Comparison of ENCODE assay signal across 28 mouse cellular contexts in the genomic region with DNA sequence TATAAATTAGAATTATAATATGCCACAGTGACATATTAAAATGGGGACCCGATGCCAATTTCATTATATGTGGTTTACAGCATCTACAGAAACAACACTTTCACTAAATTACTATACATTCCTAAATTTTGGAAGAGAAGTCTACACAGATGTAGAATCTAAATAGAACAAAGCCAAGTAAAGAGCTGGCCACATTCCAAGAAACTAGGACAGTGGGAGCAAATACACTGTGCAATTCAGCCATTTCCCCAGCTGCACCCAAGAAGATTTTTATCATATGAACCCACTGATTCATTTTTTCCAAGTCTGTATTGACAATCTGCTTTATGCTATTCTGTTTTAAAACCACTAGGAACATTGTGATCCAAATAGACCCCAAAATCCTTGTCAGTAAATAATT.
A peak's percentile ranks its signal among the peaks of the same experiment; 100 is the strongest.
DNase-seq lines count a peak whose midpoint lies in the region; ATAC-seq and TF ChIP-seq lines count a peak whose summit lies in the region.
"Had no signal": no experiment of that assay in that cellular context is flagged by ENCODE, and none has a peak within 500 bp of the region (broad histone marks: within the 10 kb centered on the region; RNA-seq: fewer than 3 reads in every experiment).

No protein-coding gene starts in this region.

- no peak overlapping the region for H3K9ac ChIP-seq in forebrain, embryonic 14.5 days (ENCODE audit: low read length)
- no peak overlapping the region for H3K9ac ChIP-seq in forebrain, embryonic 11.5 days (ENCODE audit: low read length)
- no peak overlapping the region for H3K9ac ChIP-seq in limb, embryonic 14.5 days (ENCODE audit: low read depth, low read length, severe bottlenecking)
- H3K9ac ChIP-seq: embryonic facial prominence, embryonic 12.5 days; hindbrain, embryonic 15.5 days; neural tube, embryonic 13.5 days had no signal

- TF ChIP-seq CTCF in brain, embryonic 14.5 days (IDR thresholded peaks at IDR 0.05; ENCODE audit: borderline replicate concordance, extremely low read depth, insufficient read depth, insufficient read length): no peak

- H3K36me3 ChIP-seq in forebrain, embryonic 14.5 days (ENCODE audit: control insufficient read depth, insufficient read depth, low read length): no peaks in the 10 kb centered on the region
- no peaks in the 10 kb centered on the region for H3K36me3 ChIP-seq in forebrain, embryonic 11.5 days (ENCODE audit: control insufficient read depth, insufficient read depth, low read length)
- H3K36me3 ChIP-seq in limb, embryonic 14.5 days (ENCODE audit: control insufficient read depth, insufficient read depth, low read length): no peaks in the 10 kb centered on the region
- H3K36me3 ChIP-seq in limb, embryonic 10.5 days: no peaks in the 10 kb centered on the region
- H3K36me3 ChIP-seq: embryonic facial prominence, embryonic 12.5 days; heart, embryonic 10.5 days; hindbrain, embryonic 15.5 days; midbrain, embryonic 10.5 days; neural tube, embryonic 13.5 days had no signal

- H3K27me3 ChIP-seq in forebrain, embryonic 14.5 days (replicated peaks; ENCODE audit: control insufficient read depth, insufficient read depth, low read length): no peaks in the 10 kb centered on the region
- no peaks in the 10 kb centered on the region for H3K27me3 ChIP-seq in forebrain, embryonic 11.5 days (ENCODE audit: control insufficient read depth, insufficient read depth, low read length)
- H3K27me3 ChIP-seq in limb, embryonic 14.5 days (ENCODE audit: control insufficient read depth, insufficient read depth, low read length): no peaks in the 10 kb centered on the region
- no peaks in the 10 kb centered on the region for H3K27me3 ChIP-seq in limb, embryonic 10.5 days (ENCODE audit: low read depth, poor library complexity, severe bottlenecking)
- H3K27me3 ChIP-seq: embryonic facial prominence, embryonic 12.5 days; hindbrain, embryonic 15.5 days; neural tube, embryonic 13.5 days had no signal

- H3K4me1 ChIP-seq in forebrain, embryonic 14.5 days (ENCODE audit: control insufficient read depth, insufficient read depth, low read length): no peaks in the 10 kb centered on the region
- no peaks in the 10 kb centered on the region for H3K4me1 ChIP-seq in forebrain, embryonic 11.5 days (replicated peaks; ENCODE audit: control insufficient read depth, insufficient read depth, low read length)
- no peaks in the 10 kb centered on the region for H3K4me1 ChIP-seq in limb, embryonic 14.5 days (ENCODE audit: control insufficient read depth, insufficient read depth, low read length)
- H3K4me1 ChIP-seq in limb, embryonic 10.5 days: no peaks in the 10 kb centered on the region
- H3K4me1 ChIP-seq: embryonic facial prominence, embryonic 12.5 days; heart, embryonic 10.5 days; hindbrain, embryonic 15.5 days; midbrain, embryonic 10.5 days; neural tube, embryonic 13.5 days had no signal

- ATAC-seq in forebrain, embryonic 14.5 days: no peak
- ATAC-seq in forebrain, embryonic 11.5 days (replicated peaks; ENCODE audit: low FRiP score): no peak
- ATAC-seq in limb, embryonic 14.5 days (ENCODE audit: low FRiP score, low read depth): no peak
- ATAC-seq: CD4-positive, CD25-positive, alpha-beta regulatory T cell, adult 4 months; intestine, embryonic 16.5 days; midbrain, embryonic 16.5 days had no signal

- WGBS in forebrain, embryonic 14.5 days: 70% methylated on average over 1 of the region's 1 CpGs
- WGBS in forebrain, embryonic 11.5 days: 67% methylated on average over 1 of the region's 1 CpGs
- 73% methylated on average over 1 of the region's 1 CpGs for WGBS in limb, embryonic 14.5 days
- WGBS in limb, embryonic 10.5 days: 85% methylated on average over 1 of the region's 1 CpGs

- H3K27ac ChIP-seq in forebrain, embryonic 14.5 days (ENCODE audit: low read depth, low read length): no peak overlapping the region
- H3K27ac ChIP-seq in forebrain, embryonic 11.5 days (ENCODE audit: low read depth, low read length): no peak overlapping the region
- no peak overlapping the region for H3K27ac ChIP-seq in limb, embryonic 14.5 days (replicated peaks; ENCODE audit: low read depth, low read length)
- no peak overlapping the region for H3K27ac ChIP-seq in limb, embryonic 10.5 days
- H3K27ac ChIP-seq: embryonic facial prominence, embryonic 12.5 days; heart, embryonic 10.5 days; hindbrain, embryonic 15.5 days; midbrain, embryonic 10.5 days; neural tube, embryonic 13.5 days had no signal

- H3K4me3 ChIP-seq in forebrain, embryonic 14.5 days (ENCODE audit: low read depth, low read length): no peak overlapping the region
- no peak overlapping the region for H3K4me3 ChIP-seq in forebrain, embryonic 11.5 days (ENCODE audit: low read depth, low read length)
- H3K4me3 ChIP-seq in limb, embryonic 14.5 days (replicated peaks; ENCODE audit: low read length): no peak overlapping the region
- no peak overlapping the region for H3K4me3 ChIP-seq in limb, embryonic 10.5 days
- H3K4me3 ChIP-seq: embryonic facial prominence, embryonic 12.5 days; erythroblast, embryonic 14.5 days; heart, embryonic 10.5 days; hindbrain, embryonic 15.5 days; midbrain, embryonic 10.5 days; myocyte; neural tube, embryonic 13.5 days had no signal

- H3K4me2 ChIP-seq in forebrain, embryonic 14.5 days (ENCODE audit: low read length): no peak overlapping the region
- no peak overlapping the region for H3K4me2 ChIP-seq in forebrain, embryonic 11.5 days (ENCODE audit: low read depth, low read length, severe bottlenecking)
- H3K4me2 ChIP-seq in limb, embryonic 14.5 days (replicated peaks; ENCODE audit: low read depth, low read length, severe bottlenecking): no peak overlapping the region
- H3K4me2 ChIP-seq: embryonic facial prominence, embryonic 12.5 days; hindbrain, embryonic 15.5 days; neural tube, embryonic 13.5 days had no signal

- H3K9me3 ChIP-seq in forebrain, embryonic 14.5 days (replicated peaks; ENCODE audit: control insufficient read depth, low read length): no peaks in the 10 kb centered on the region
- no peaks in the 10 kb centered on the region for H3K9me3 ChIP-seq in forebrain, embryonic 11.5 days (ENCODE audit: control insufficient read depth, low read length)
- H3K9me3 ChIP-seq in limb, embryonic 14.5 days (ENCODE audit: control insufficient read depth, low read length): no peaks in the 10 kb centered on the region
- H3K9me3 ChIP-seq in limb, embryonic 10.5 days (replicated peaks): no peaks in the 10 kb centered on the region
- H3K9me3 ChIP-seq: embryonic facial prominence, embryonic 12.5 days; heart, embryonic 10.5 days; hindbrain, embryonic 15.5 days; midbrain, embryonic 10.5 days; neural tube, embryonic 13.5 days had no signal

- peak; percentile 25 for DNase-seq in forebrain, embryonic 14.5 days (ENCODE audit: low spot score)
- no peak for DNase-seq in forebrain, embryonic 11.5 days (ENCODE audit: low spot score)
- DNase-seq in layer of hippocampus, adult 11-12 months (ENCODE audit: low spot score): peak; percentile 20
- no peak for DNase-seq in layer of hippocampus, adult 8-10 months (ENCODE audit: low spot score in 2 of 2)
- peak; percentile 8 for DNase-seq in limb, embryonic 14.5 days (ENCODE audit: low spot score)
- no peak for DNase-seq in limb, embryonic 10.5 days (ENCODE audit: low spot score)
- peak; percentile 19 for DNase-seq in brain, embryonic 14.5 days (ENCODE audit: low read depth)
- DNase-seq in thymus, postnatal 25 days: no peak
- DNase-seq: adrenal gland, postnatal 14 days; cerebellum, adult 11-12 months; cerebellum, postnatal 14 days; gastrocnemius, postnatal 10 days; heart, postnatal 4 days; kidney, adult 9 months; kidney, postnatal 14 days; lung, postnatal 10 days; retina, postnatal 1 day; thymus, postnatal 36 days had no signal

- no peak for TF ChIP-seq POLR2A in limb, embryonic 14.5 days (IDR thresholded peaks at IDR 0.05; ENCODE audit: borderline replicate concordance, extremely low read depth, insufficient read depth, insufficient read length)
- TF ChIP-seq POLR2A in brain, embryonic 14.5 days (IDR thresholded peaks at IDR 0.05; ENCODE audit: borderline replicate concordance, extremely low read depth, insufficient read depth, insufficient read length, poor library complexity, severe bottlenecking): no peak

Comparison
In these comparisons a context has a peak if more than half of its experiments do, and no peak if none do; other contexts are left out.
1. DNase-seq: peak in forebrain, embryonic 14.5 days (single experiment), layer of hippocampus, adult 11-12 months (single experiment), limb, embryonic 14.5 days (single experiment) and brain, embryonic 14.5 days (single experiment); none in forebrain, embryonic 11.5 days (single experiment), layer of hippocampus, adult 8-10 months (0 of 2), limb, embryonic 10.5 days (single experiment) and thymus, postnatal 25 days (single experiment).